Mouse (Mus musculus) CH12.LX (cell line): ENCODE measurements around the gene Zfhx3.

Experiments used
- NRF1 ChIP-seq: IDR thresholded peaks from 2 replicates; pipeline ENCODE4 v1.6.1; 2014; ENCODE audit warnings: low read depth, mild to moderate bottlenecking, inconsistent platforms, low read length, improper control_type of control experiment, moderate library complexity
- RCOR1 ChIP-seq: conservative IDR thresholded peaks from 2 replicates; pipeline ENCODE4 v1.6.1; 2012; ENCODE audit warnings: low read depth, mild to moderate bottlenecking, inconsistent platforms, low read length, improper control_type of control experiment
- ZC3H11A ChIP-seq: IDR thresholded peaks from 2 replicates; pipeline ENCODE4 v1.6.1; 2012; ENCODE audit warnings: low read depth, mild to moderate bottlenecking, inconsistent platforms, low read length, improper control_type of control experiment

- TF ChIP-seq NRF1 (no peak), RCOR1 (no peak), ZC3H11A (no peak)
Measured at GRCm38 (mm10) chr8:109001923-109002322, 1059.5 kb downstream of the Zfhx3 start.
